Mouse (Mus musculus) limb, embryonic 12.5 days (tissue): ENCODE data around the gene Zfp729b. TPM values are rescaled to one million over a fixed set of nuclear protein-coding genes. Genes with fewer than 3 reads are reported as not detected.

Experiments used
- polyA plus RNA-seq: library from polyadenylated mRNA; unstranded; fragments of >200 nt; fragmentation: Nextera tagmentation; extraction: Ambion mirVana; gene quantifications from 2 replicates; pipeline ENCODE4 v1.2.1, GENCODE M21; 2016

Zfp729b gene
- polyA plus RNA-seq, 1 experiment from 2014 or later, result 5.3 TPM

Other genes with a start within 250 kb of the Zfp729b start
- gene Gm28044, start 249.2 kb downstream of the Zfp729b start, polyA plus RNA-seq, result not detected in 2 replicates
- 1.2 and 1.3 TPM in 2 replicates for gene Zfp953, start 249.1 kb downstream of the Zfp729b start, polyA plus RNA-seq
- not detected in 2 replicates for gene Gm28041, start 234.0 kb downstream of the Zfp729b start, polyA plus RNA-seq
- gene Zfp456, start 233.9 kb downstream of the Zfp729b start, polyA plus RNA-seq, result 1.4 and 1.8 TPM in 2 replicates
- 4.9 and 5.1 TPM in 2 replicates for gene Zfp429, start 209.9 kb downstream of the Zfp729b start, polyA plus RNA-seq
- 1.5 and 2.3 TPM in 2 replicates for gene Zfp459, start 188.3 kb downstream of the Zfp729b start, polyA plus RNA-seq
- gene Zfp874a, start 158.1 kb downstream of the Zfp729b start, polyA plus RNA-seq, result 10.4 and 11.4 TPM in 2 replicates
- gene Zfp874b, start 125.4 kb downstream of the Zfp729b start, polyA plus RNA-seq, result 2.4 and 3.2 TPM in 2 replicates
- 22.1 and 22.5 TPM in 2 replicates for gene Zfp58, start 109.2 kb downstream of the Zfp729b start, polyA plus RNA-seq
- gene Gm26965, start 83.6 kb downstream of the Zfp729b start, polyA plus RNA-seq, result 0.29 TPM in 1 of 2 replicates, not detected in the other
- 26.3 and 26.5 TPM in 2 replicates for gene Zfp87, start 83.5 kb downstream of the Zfp729b start, polyA plus RNA-seq
- 16.5 and 17.6 TPM in 2 replicates for gene Zfp748, start 55.9 kb downstream of the Zfp729b start, polyA plus RNA-seq
- gene Gm49345, start 28.1 kb upstream of the Zfp729b start, polyA plus RNA-seq, result 0.20 TPM in 1 of 2 replicates, not detected in the other
- gene Zfp729a, start 28.1 kb upstream of the Zfp729b start, polyA plus RNA-seq, result 3.4 and 3.6 TPM in 2 replicates
- 15.1 and 15.8 TPM in 2 replicates for gene Zfp738, start 77.4 kb upstream of the Zfp729b start, polyA plus RNA-seq
- 8.4 and 9.3 TPM in 2 replicates for gene Zfp65, start 119.5 kb upstream of the Zfp729b start, polyA plus RNA-seq
- 5.4 and 7.3 TPM in 2 replicates for gene Zfp85, start 145.5 kb upstream of the Zfp729b start, polyA plus RNA-seq
- 2.4 and 3.0 TPM in 2 replicates for gene Zfp493, start 170.0 kb upstream of the Zfp729b start, polyA plus RNA-seq
- gene Zfp273, start 204.0 kb upstream of the Zfp729b start, polyA plus RNA-seq, result 8.0 and 9.2 TPM in 2 replicates
- gene Gm10037, start 221.4 kb upstream of the Zfp729b start, polyA plus RNA-seq, result 3.5 TPM in 2 replicates